In the genomic region with DNA sequence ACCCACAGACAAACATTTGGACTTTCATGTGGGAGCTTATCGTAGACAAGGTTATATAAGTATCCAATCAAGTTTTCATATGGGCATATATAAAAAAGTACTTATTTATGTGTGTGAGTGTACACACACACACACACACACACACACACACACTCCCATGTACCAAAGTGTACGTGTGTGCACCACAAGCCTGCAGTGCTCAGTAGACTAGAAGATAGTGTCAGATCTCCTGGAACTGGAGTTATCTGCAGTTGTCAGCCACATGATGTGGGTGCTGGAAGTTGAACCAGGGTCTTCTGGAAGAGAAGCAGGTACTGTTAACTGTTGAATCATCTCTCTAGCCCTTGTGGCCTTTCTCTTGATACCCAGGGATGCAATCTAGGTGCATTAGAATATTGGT, we compare ENCODE assay signal across 17 mouse cellular contexts.
"Had no signal": no experiment of that assay in that cellular context is flagged by ENCODE, and none has a peak within 500 bp of the region (broad histone marks: within the 10 kb centered on the region; RNA-seq: fewer than 3 reads in every experiment).

No protein-coding gene starts in this region.

- H3K4me3 ChIP-seq: lung, embryonic 15.5 days; megakaryocyte, embryonic 14.5 days; midbrain, embryonic 13.5 days; midbrain, embryonic 15.5 days; neural tube, embryonic 12.5 days; stomach, embryonic 15.5 days had no signal

- H3K9ac ChIP-seq: lung, embryonic 15.5 days; midbrain, embryonic 13.5 days; midbrain, embryonic 15.5 days; neural tube, embryonic 12.5 days; stomach, embryonic 15.5 days had no signal

- H3K36me3 ChIP-seq: lung, embryonic 15.5 days; midbrain, embryonic 13.5 days; midbrain, embryonic 15.5 days; neural tube, embryonic 12.5 days; stomach, embryonic 15.5 days had no signal

- H3K4me2 ChIP-seq: lung, embryonic 15.5 days; midbrain, embryonic 11.5 days; midbrain, embryonic 13.5 days; midbrain, embryonic 15.5 days; neural tube, embryonic 12.5 days; stomach, embryonic 15.5 days had no signal

- DNase-seq: lung, adult 2 months; lung, postnatal 14 days; lung, postnatal 36 days; right cerebral cortex, postnatal 14 days; thymus, adult 2 months; thymus, postnatal 25 days; thymus, postnatal 4 days had no signal

- H3K4me1 ChIP-seq: lung, embryonic 15.5 days; midbrain, embryonic 13.5 days; midbrain, embryonic 15.5 days; neural tube, embryonic 12.5 days; stomach, embryonic 15.5 days had no signal

- H3K9me3 ChIP-seq: lung, embryonic 15.5 days; megakaryocyte, embryonic 14.5 days; midbrain, embryonic 13.5 days; midbrain, embryonic 15.5 days; neural tube, embryonic 12.5 days; stomach, embryonic 15.5 days had no signal

- H3K27ac ChIP-seq: lung, embryonic 15.5 days; macrophage; midbrain, embryonic 13.5 days; midbrain, embryonic 15.5 days; neural tube, embryonic 12.5 days; stomach, embryonic 15.5 days; stomach, postnatal 0 days had no signal

- H3K27me3 ChIP-seq: lung, embryonic 15.5 days; midbrain, embryonic 13.5 days; midbrain, embryonic 15.5 days; neural tube, embryonic 12.5 days; stomach, embryonic 15.5 days had no signal

- ATAC-seq: lung, postnatal 0 days; midbrain, embryonic 13.5 days; midbrain, embryonic 15.5 days had no signal
